Mouse (Mus musculus) cerebellum, postnatal 36 days (tissue): ENCODE results near the gene Atp5g3.
"Not testable (repeated sequence)": the region's sequence is repeated elsewhere in the genome, so short reads cannot be mapped to it uniquely, and the experiment has no call there.

ENCODE experiments used
- DNase-seq, 2 experiments: peaks; one replicate each; pipeline ENCODE4 v3.0.0; 2021 to 2022; ENCODE audit warnings: mixed read lengths in 2 of 2

Gene Atp5g3

DNA sequence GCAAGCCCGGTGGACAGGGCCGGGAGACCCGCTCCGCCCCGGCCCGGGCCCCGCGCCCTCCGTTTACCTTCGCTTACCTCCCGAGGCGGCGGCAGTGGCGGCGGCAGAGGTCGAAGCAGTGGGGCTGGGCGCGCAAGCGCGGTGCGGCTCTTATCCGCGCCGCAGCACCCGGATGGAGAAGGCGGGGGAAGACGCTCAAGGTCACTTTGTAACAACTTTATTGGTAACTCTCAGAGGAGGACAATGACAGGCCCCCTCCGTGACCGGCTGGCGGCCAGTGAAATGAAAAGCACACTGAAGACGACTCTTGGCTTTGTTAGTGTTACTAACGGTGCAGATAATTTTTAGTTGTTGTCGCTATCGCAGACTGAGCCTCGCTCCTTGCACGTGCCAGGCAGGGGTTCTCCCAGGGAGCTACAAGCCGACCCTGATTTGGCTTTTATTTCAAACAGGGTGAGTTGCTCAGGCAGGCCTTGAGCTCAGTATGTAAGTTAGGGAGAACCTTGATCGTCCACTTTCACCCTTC lies at the start of gene Atp5g3:
Gene Atp5g3, minus strand, starts transcription at position 152 of the 526 bp plus-strand sequence.
- peak; percentile 92 to 94 for DNase-seq

DNA sequence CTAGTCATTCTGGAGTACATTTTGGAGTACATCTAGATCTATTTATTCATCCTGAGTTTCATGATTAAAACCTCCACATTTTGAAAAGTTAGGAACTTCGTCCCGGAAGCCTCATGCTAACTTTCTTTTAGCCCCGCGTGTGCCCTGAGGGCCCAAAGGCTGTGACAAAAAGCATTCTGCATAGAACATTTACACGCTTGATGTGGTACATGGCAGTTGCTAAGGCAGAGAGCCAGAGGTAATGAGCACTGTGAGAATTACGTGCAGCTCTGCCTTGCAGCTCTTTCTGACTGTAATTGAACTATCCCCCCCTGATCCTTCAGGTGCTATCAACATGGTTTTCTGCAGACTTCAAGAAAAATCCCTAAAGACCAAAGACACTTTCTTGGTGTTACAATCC lies 47.2 kb upstream of the Atp5g3 start:
- no peak for DNase-seq

DNA sequence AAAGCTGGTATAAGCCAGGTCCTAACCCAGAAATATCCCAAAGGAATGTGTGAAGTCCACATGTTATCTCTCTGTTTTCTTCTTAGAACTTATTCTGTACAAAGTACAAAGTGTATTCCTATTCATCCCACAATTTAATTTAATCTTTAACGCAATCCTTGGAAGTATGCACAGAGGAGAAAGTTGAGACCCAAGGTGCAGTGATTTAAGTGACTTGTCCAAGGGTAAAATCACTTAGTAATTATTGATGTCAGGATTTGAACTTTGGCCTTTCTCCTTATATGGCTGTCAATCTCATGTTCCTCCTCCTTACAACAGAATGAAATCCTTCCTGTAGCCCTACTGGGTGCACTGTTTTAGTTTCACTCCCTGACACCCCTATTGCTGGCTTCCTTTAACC lies 42.5 kb upstream of the Atp5g3 start:
- DNase-seq: no peak

DNA sequence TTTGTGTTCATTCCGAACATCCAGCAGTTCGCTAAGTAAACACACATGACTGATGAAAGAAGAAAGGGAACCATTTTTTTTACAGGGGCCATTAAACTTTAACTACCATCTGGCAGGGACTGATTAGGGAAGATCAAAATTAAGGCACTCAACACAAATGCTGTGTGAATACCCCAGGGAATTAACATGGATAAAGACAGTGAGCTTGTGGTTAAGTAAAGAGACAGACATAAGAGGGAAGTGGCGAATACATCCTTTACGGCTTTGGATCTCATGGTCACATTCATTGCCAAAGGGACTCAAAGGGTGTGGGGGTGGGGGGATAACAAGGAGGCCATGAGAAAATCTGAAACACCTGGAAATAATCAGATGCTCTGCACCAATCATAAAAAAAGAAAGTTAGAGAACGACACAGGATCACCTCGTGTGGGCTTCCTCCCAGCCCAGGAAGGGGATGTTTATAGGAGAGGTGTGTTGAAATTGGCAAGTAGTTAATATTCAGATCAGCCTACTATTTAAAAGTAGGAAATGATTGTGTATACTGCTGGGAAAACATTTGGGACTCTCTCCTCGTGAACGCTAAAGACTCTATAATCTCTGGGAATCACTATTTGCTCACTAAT lies 41.6 kb upstream of the Atp5g3 start:
- no peak for DNase-seq

- DNase-seq: no peak
Observed at GRCm38 (mm10) chr2:73947360-73947759, 36.2 kb upstream of the Atp5g3 start.

- no peak for DNase-seq
Observed at GRCm38 (mm10) chr2:73943735-73944134, 32.6 kb upstream of the Atp5g3 start.

- no peak for DNase-seq
Observed at GRCm38 (mm10) chr2:73942844-73943243, 31.7 kb upstream of the Atp5g3 start.

DNA sequence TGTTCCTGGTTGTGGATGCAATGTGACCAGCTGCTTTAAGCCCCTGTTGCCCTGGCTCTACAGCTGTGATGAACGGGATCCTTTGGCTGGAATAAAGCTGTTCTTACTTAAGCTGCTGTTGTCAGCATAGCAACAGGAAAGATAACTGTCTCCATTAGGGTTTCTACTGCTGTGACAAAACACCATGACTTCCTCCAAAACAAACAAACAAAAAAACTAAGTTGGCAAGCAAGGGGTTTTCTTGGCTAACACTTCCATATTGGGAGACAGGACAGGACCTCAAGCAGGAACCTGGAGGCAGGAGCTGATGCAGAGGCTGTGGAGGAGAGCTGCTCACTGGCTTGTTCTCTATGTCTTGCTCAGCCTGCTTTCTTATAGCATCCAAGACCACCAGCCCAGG lies 30.2 kb upstream of the Atp5g3 start:
- DNase-seq: no peak

DNA sequence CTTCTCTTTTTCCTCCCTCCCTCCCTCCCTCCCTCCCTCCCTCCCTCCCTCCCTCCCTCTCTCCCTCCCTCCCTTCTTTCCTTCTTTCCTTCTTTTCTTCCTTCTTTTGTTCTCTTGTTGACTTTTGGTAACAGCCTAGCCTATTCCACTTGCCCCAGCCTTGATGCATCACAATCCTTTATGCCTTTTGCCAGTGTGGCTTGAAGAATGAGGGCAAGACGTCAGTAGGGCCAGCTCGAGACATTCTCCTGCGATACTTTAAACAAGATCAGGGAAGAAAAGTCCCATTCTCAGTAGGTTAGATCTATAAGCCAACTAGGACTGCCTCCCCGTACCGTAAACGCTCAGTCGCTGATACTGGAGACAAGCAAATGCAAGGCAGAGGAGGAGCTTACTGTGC lies 29.3 kb upstream of the Atp5g3 start:
- no peak for DNase-seq

- DNase-seq: no peak
Observed at GRCm38 (mm10) chr2:73938896-73939295, 27.8 kb upstream of the Atp5g3 start.

GRCm38 (mm10) chr2:73932676-73933313 lies 21.7 kb upstream of the Atp5g3 start:
- peak; percentile 91 to 97 for DNase-seq

DNA sequence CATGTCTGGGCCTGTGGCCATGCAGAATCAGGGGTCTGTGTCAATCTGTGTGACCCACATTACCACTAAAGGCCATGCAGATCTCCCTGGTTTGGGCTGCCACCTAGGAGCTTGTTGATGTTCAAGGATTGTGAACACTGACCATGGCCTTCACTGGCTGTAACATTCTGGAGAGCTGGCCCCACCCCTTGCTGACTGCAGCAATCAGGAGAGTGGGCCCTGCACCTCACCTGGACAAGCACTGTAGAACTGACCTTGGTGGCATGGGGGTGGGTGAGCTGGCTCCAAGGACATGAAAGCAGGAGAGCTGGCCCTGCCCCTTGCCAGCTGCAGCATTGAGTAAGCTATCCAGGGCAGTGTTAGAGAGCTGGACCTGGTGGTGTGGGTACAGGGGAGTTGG lies 16.6 kb upstream of the Atp5g3 start:
- DNase-seq: no peak

DNA sequence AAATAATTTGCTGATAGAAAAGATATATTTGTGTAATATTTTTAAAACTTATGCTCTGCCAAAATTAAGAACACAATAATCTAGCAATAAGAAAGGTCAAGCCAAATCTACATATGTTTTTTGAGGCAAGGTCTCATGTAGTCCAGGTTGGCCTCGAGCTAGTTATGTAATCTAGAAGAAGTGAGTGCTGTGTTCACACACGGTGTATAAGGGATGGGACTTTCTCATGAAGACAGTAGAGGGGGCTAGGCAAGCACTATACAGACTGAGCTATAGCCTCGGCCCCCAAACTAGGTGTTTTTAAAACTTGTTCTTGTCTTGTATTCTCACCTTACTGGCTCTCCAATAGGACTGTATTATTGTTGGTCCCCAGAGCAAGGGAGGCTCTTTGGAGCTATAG lies 14.4 kb upstream of the Atp5g3 start:
- DNase-seq: no peak

DNA sequence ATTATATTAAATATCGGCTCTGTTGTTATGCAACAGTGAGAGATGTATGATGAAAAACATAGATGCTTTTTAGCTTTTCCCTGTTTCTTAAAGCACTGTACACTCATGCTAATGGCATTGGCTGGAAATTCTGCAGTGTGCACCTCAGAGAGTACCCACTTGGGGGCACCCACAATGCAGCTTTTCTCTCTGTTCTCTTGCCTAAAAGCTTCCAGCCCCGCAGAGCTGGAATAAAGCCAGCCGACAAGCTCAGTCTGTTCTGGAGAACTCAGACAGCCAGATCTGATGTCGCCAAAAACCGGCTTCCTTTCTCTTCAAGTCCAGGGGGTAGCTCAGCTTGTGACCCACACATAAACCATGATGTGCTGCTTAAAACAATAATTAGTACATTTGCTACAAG lies 14.0 kb upstream of the Atp5g3 start:
- DNase-seq: peak; percentile 95

DNA sequence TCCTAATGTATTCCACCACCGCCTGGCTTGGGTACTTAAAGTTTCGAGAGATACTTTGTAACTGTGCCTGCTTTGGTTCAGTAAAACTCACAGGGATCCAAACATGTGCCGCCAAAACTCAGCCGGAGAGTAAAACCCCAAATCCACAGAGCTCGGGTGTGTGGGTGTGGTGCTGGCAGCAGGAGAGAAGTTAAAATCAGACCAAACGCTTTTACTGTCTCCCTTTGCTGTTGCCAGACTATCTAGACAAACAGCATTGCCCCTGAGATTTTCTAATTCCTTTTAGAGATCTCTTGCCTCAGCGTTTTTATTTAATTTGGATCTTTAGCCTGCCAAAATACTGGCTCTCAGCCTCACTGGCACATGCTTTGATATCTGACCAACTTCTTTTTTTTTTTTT lies 8.5 kb upstream of the Atp5g3 start:
- DNase-seq: no peak

DNA sequence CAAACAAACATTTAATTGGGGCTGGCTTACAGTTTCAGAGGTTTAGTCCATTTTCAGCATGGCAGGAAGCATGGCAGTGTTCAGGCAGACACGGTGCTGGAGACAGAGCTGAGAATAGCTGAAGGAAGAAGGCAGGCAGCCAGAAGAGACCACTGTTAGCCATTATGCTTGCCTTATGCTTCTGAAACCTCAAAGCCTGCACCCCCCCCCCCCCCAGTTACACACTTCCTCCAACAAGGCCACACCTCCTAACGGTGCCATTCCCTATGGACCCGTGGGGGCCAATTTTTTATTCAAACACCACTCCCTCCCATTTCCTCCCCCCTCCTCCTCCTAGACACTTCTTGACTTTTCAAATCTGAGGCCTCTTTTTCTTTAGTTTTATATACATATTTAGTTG lies 1.1 kb upstream of the Atp5g3 start:
- DNase-seq: no peak

DNA sequence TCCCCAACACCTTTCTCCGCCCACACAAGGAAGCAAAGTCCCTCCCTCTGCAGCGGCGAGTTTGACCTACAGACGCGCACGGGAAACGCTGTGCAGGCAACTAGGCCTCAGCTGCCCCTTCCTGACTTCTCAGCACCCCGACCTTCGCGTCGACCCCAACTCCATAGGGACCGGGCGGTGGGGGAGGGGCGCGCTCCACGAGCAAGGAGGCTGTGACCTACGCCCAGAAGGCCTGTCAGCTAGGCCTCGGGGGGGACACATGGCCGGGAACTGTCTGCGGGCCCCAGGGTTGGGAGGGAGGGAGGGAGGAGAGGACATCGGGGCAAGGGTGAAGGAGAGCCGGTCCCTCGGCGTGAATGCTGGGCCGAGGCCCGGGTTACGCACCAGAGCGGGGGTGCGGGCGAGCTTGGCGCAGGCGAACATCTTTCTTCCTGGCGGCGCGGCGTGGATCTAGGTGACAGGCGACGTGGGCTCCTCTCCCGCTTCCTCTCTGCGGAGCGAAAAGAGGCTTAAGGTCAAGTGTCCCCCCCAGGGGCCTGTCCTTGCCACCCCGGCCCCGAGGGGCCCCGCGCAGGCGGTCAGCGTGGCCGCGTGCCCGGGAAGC lies 453 bp downstream of the Atp5g3 start:
- peak; percentile 48 to 60 for DNase-seq

GRCm38 (mm10) chr2:73909116-73909515 lies 2.0 kb downstream of the Atp5g3 start:
- no peak for DNase-seq

DNA sequence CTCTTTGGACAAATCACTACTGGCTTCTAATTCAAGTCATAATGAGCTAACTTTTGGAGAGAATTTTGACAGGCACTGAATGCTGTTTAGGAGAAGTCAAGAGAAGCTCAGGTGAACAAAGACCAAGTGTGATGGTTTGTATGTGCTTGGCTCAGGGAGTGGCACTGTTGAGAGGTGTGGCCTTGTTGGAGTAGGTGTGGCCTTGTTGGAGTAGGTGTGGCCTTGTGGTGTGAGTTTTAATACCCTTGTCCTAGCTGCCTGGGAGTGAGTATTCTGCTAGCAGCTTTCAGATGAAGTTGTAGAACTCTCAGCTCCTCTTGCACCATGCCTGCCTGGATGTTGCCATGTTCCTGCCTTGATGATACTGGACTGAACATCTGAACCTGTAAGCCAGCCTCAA lies 6.4 kb downstream of the Atp5g3 start:
- not testable (repeated sequence) for DNase-seq

DNA sequence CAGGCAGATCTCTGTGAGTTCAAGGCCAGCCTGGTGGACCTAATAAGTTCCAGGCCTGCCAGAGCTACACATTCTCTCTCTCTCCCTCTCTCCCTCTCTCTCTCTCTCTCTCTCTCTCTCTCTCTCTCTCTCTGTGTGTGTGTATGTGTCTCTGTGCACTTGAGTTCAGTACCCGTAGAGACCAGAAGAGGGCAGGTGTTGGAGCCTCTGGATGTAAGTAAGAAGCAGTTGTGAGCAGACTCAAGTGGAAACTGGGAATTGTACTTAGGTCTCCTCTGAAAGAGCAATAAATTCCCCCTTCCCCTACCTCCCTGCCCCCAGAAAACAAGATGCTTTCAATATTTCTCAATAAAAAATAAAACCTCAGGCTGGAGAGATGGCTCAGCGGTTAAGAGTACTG lies 7.6 kb downstream of the Atp5g3 start:
- no peak for DNase-seq

DNA sequence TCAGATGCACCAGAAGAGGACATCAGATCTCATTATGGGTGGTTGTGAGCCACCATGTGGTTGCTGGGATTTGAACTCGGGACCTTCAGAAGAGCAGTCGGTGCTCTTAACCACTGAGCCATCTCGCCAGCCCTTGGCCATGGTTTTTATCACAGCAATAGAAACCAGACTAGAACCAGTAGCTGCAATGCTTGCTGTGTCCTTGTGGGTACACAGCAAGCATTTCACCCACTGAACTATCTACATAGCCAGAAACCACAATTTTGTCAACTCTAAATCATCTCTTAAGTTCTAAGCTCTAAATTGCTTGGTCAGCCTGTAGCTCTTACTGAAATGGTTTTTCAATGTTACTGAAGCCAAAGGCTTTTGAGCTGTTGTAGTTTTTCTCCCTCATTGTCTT lies 8.8 kb downstream of the Atp5g3 start:
- DNase-seq: not testable (repeated sequence)

DNA sequence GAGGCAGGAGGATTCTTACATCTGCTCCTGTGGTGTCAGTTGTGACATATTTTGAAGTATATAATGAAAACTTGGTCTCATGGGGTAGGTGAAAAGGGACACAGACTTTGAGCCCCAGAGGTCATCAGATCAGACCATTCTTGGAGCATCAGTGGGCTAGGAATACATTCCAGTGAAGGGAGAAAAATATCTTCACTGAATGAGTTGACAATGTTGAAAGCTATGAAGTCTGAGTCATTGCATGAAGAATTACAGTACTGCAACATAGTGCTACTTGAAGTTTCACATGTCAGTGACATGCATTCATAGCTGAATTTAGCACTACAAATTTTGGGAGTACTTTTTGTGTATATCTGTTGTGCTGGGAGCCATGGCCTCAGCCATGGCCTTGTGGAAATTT lies 10.0 kb downstream of the Atp5g3 start:
- DNase-seq: no peak

- DNase-seq: no peak
Observed at GRCm38 (mm10) chr2:73900364-73900763, 10.8 kb downstream of the Atp5g3 start.

DNA sequence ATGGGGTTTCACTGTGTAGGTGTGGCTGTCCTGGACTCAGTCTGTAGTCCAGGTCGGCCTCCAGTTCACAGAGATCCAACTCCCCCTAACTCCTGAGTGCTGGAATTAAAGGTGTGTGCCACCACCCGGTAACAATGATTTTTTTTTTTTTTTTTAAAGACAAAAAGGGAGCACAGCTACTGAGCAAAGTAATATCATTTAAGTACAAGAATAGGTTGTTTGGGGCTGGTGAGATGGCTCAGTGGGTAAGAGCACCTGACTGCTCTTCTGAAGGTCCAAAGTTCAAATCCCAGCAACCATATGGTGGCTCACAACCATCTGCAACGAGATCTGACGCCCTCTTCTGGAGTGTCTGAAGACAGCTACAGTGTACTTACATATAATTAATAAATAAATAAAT lies 14.2 kb downstream of the Atp5g3 start:
- not testable (repeated sequence) for DNase-seq
